Mouse (Mus musculus): Measurements from ENCODE around the gene Kdf1. TPM values are rescaled to one million over a fixed set of nuclear protein-coding genes. Genes with fewer than 3 reads are reported as not detected.

Gene Kdf1
- 0.65 and 0.76 TPM in 2 replicates for polyA plus RNA-seq (2012; rRNA removed)

- H3K4me1 ChIP-seq (ENCODE audit: control insufficient read depth, insufficient read depth, insufficient read length): peaks cover 7% of the 10 kb centered on the region; the same call in 1 of the 2 replicates
- no peak for TF ChIP-seq CTCF (IDR thresholded peaks at IDR 0.05; ENCODE audit: extremely low read depth, insufficient read depth, insufficient read length, insufficient replicate concordance)
- TF ChIP-seq POLR2A (IDR thresholded peaks at IDR 0.05; ENCODE audit: low read depth, low read length): no peak
- peak within 1 kb of the TSS; percentile 33; the same call in 1 of the 2 replicates for H3K4me3 ChIP-seq (ENCODE audit: extremely low read depth, insufficient read depth, insufficient read length)
- 10% methylated on average over 67 of the region's 69 CpGs for WGBS
- no peak for DNase-seq (ENCODE audit: low read depth in 1 of 2, low spot score in 2 of 2)
- H3K27ac ChIP-seq (ENCODE audit: insufficient read depth, low read length): no peak within 1 kb of the TSS
- H3K27me3 ChIP-seq (ENCODE audit: control insufficient read depth, insufficient read depth, low read length): peaks cover 11% of the 10 kb centered on the region; the same call in 1 of the 2 replicates
- no peaks in the 10 kb centered on the region for H3K36me3 ChIP-seq (ENCODE audit: control insufficient read depth, insufficient read depth, low read length)
Observed at GRCm38 (mm10) chr4:133518601-133519368, at the start of gene Kdf1. TSS of gene Kdf1 (plus strand) at chr4:133518963.

- no peaks in the 10 kb centered on the region for H3K36me3 ChIP-seq (ENCODE audit: control insufficient read depth, insufficient read depth, low read length)
- H3K4me1 ChIP-seq (ENCODE audit: control insufficient read depth, insufficient read depth, insufficient read length): no peaks in the 10 kb centered on the region
- no peak for TF ChIP-seq POLR2A (IDR thresholded peaks at IDR 0.05; ENCODE audit: low read depth, low read length)
- no peak for TF ChIP-seq CTCF (IDR thresholded peaks at IDR 0.05; ENCODE audit: extremely low read depth, insufficient read depth, insufficient read length, insufficient replicate concordance)
- H3K27me3 ChIP-seq (ENCODE audit: control insufficient read depth, insufficient read depth, low read length): no peaks in the 10 kb centered on the region
- no peak overlapping the region for H3K4me3 ChIP-seq (ENCODE audit: extremely low read depth, insufficient read depth, insufficient read length)
- H3K27ac ChIP-seq (ENCODE audit: insufficient read depth, low read length): no peak overlapping the region
- no peak for DNase-seq (ENCODE audit: low read depth in 1 of 2, low spot score in 2 of 2)
- 46% methylated on average over 12 of the region's 12 CpGs for WGBS
Observed at GRCm38 (mm10) chr4:133469122-133469521, 49.6 kb upstream of the Kdf1 start.

GRCm38 (mm10) chr4:133471135-133471821 is 47.5 kb upstream of the Kdf1 start:
- TF ChIP-seq CTCF (IDR thresholded peaks at IDR 0.05; ENCODE audit: extremely low read depth, insufficient read depth, insufficient read length, insufficient replicate concordance): no peak
- TF ChIP-seq POLR2A (IDR thresholded peaks at IDR 0.05; ENCODE audit: low read depth, low read length): no peak
- 84% methylated on average over 7 of the region's 7 CpGs for WGBS
- no peaks in the 10 kb centered on the region for H3K36me3 ChIP-seq (ENCODE audit: control insufficient read depth, insufficient read depth, low read length)
- H3K4me3 ChIP-seq (ENCODE audit: extremely low read depth, insufficient read depth, insufficient read length): no peak overlapping the region
- no peaks in the 10 kb centered on the region for H3K4me1 ChIP-seq (ENCODE audit: control insufficient read depth, insufficient read depth, insufficient read length)
- no peak overlapping the region for H3K27ac ChIP-seq (ENCODE audit: insufficient read depth, low read length)
- no peak for DNase-seq (ENCODE audit: low read depth in 1 of 2, low spot score in 2 of 2)
- H3K27me3 ChIP-seq (ENCODE audit: control insufficient read depth, insufficient read depth, low read length): 0 out of 2 replicates have a peak, but pooled peaks cover 1% of the 10 kb centered on the region

- 80% methylated on average over 2 of the region's 2 CpGs for WGBS
- H3K36me3 ChIP-seq (ENCODE audit: control insufficient read depth, insufficient read depth, low read length): no peaks in the 10 kb centered on the region
- 0 out of 2 replicates have a peak, but pooled peaks cover 1% of the 10 kb centered on the region for H3K27me3 ChIP-seq (ENCODE audit: control insufficient read depth, insufficient read depth, low read length)
Observed at GRCm38 (mm10) chr4:133473833-133474232, 44.9 kb upstream of the Kdf1 start.

GRCm38 (mm10) chr4:133479458-133480184 is 39.1 kb upstream of the Kdf1 start, which contains the start of gene Tent5b:
TSS of gene Tent5b (plus strand) at chr4:133480132.
- no peak for TF ChIP-seq POLR2A (IDR thresholded peaks at IDR 0.05; ENCODE audit: low read depth, low read length)
- TF ChIP-seq CTCF (IDR thresholded peaks at IDR 0.05; ENCODE audit: extremely low read depth, insufficient read depth, insufficient read length, insufficient replicate concordance): peak; percentile 73
- WGBS: 6% methylated on average over 29 of the region's 29 CpGs
- H3K36me3 ChIP-seq (ENCODE audit: control insufficient read depth, insufficient read depth, low read length): no peaks in the 10 kb centered on the region

More at GRCm38 (mm10) chr4:133473833-133474232, 44.9 kb upstream of the Kdf1 start:
- TF ChIP-seq POLR2A (IDR thresholded peaks at IDR 0.05; ENCODE audit: low read depth, low read length) (no peak), CTCF (IDR thresholded peaks at IDR 0.05; ENCODE audit: extremely low read depth, insufficient read depth, insufficient read length, insufficient replicate concordance) (no peak)
- Histone ChIP-seq H3K4me3 (ENCODE audit: extremely low read depth, insufficient read depth, insufficient read length) (no peak overlapping the region), H3K27ac (ENCODE audit: insufficient read depth, low read length) (no peak overlapping the region), H3K4me1 (ENCODE audit: control insufficient read depth, insufficient read depth, insufficient read length) (no peaks in the 10 kb centered on the region)
- no peak for DNase-seq (ENCODE audit: low read depth in 1 of 2, low spot score in 2 of 2)

GRCm38 (mm10) chr4:133480185-133480537 is 38.6 kb upstream of the Kdf1 start:
- 4% methylated on average over 34 of the region's 34 CpGs for WGBS
- H3K36me3 ChIP-seq (ENCODE audit: control insufficient read depth, insufficient read depth, low read length): no peaks in the 10 kb centered on the region
- TF ChIP-seq CTCF (IDR thresholded peaks at IDR 0.05; ENCODE audit: extremely low read depth, insufficient read depth, insufficient read length, insufficient replicate concordance): no peak
- no peak for TF ChIP-seq POLR2A (IDR thresholded peaks at IDR 0.05; ENCODE audit: low read depth, low read length)

More at GRCm38 (mm10) chr4:133479458-133480184, 39.1 kb upstream of the Kdf1 start, which contains the start of gene Tent5b:
- Histone ChIP-seq H3K27me3 (ENCODE audit: control insufficient read depth, insufficient read depth, low read length) (peaks cover 18% of the 10 kb centered on the region), H3K4me1 (ENCODE audit: control insufficient read depth, insufficient read depth, insufficient read length) (peaks cover 7% of the 10 kb centered on the region; the same call in 1 of the 2 replicates), H3K27ac (ENCODE audit: insufficient read depth, low read length) (no peak within 1 kb of the TSS), H3K4me3 (ENCODE audit: extremely low read depth, insufficient read depth, insufficient read length) (peak within 1 kb of the TSS; percentile 46; the same call in 1 of the 2 replicates)
- DNase-seq (ENCODE audit: low read depth in 1 of 2, low spot score in 2 of 2): peak; percentile 80 to 91

More at GRCm38 (mm10) chr4:133480185-133480537, 38.6 kb upstream of the Kdf1 start:
- H3K27ac ChIP-seq (ENCODE audit: insufficient read depth, low read length): no peak overlapping the region
- H3K27me3 ChIP-seq (ENCODE audit: control insufficient read depth, insufficient read depth, low read length): peaks cover 18% of the 10 kb centered on the region
- no peak for DNase-seq (ENCODE audit: low read depth in 1 of 2, low spot score in 2 of 2)
- peak overlapping the region; percentile 46; the same call in 1 of the 2 replicates for H3K4me3 ChIP-seq (ENCODE audit: extremely low read depth, insufficient read depth, insufficient read length)
- peaks cover 7% of the 10 kb centered on the region; the same call in 1 of the 2 replicates for H3K4me1 ChIP-seq (ENCODE audit: control insufficient read depth, insufficient read depth, insufficient read length)

All from spleen, adult 2 months (tissue).